Mouse (Mus musculus) forebrain, embryonic 10.5 days (tissue): ENCODE data around the gene Bcl2l2. TPM values are rescaled to one million over a fixed set of nuclear protein-coding genes. Genes with fewer than 3 reads are reported as not detected.

Source experiments
- DNase-seq: peaks from one replicate; pipeline ENCODE4 v3.0.0-alpha.2; 2017; ENCODE audit warnings: low spot score; ENCODE audit errors: extremely low spot score
- H3K27ac ChIP-seq: fragments of 300-500 bp; sonication (generic); 2 replicates; pipeline ENCODE4 v1.5.1; 2016; ENCODE audit warnings: mild to moderate bottlenecking
- H3K27me3 ChIP-seq: fragments of 300-500 bp; sonication (generic); 2 replicates; pipeline ENCODE4 v1.6.1; 2016; ENCODE audit warnings: mild to moderate bottlenecking; ENCODE audit not compliant: poor library complexity, severe bottlenecking
- H3K36me3 ChIP-seq: fragments of 300-500 bp; sonication (generic); replicated peaks from 2 replicates; pipeline ENCODE4 v1.6.1; 2016; ENCODE audit warnings: mild to moderate bottlenecking, moderate library complexity
- H3K4me1 ChIP-seq: fragments of 300-500 bp; sonication (generic); 2 replicates; pipeline ENCODE4 v1.6.1; 2016
- H3K4me3 ChIP-seq: fragments of 300-500 bp; sonication (generic); 2 replicates; pipeline ENCODE4 v1.5.1; 2016; ENCODE audit warnings: mild to moderate bottlenecking, moderate library complexity
- H3K9me3 ChIP-seq: fragments of 300-500 bp; sonication (generic); 2 replicates; pipeline ENCODE4 v1.6.1; 2016; ENCODE audit warnings: mild to moderate bottlenecking, moderate library complexity
- WGBS: fragments of 180-500 bp; shearing (Covaris S2); methylation state at CpG from one replicate; pipeline ENCODE4 v1.1.7; 2016; 5-methylcytosine and 5-hydroxymethylcytosine counted together
- polyA plus RNA-seq: library from polyadenylated mRNA; unstranded; fragments of >200 nt; fragmentation: Nextera tagmentation; extraction: Ambion mirVana; gene quantifications from 2 replicates; pipeline ENCODE4 v1.2.1, GENCODE M21; 2016

The Bcl2l2 gene
- polyA plus RNA-seq, 1 experiment from 2014 or later = 2.2 TPM

DNA sequence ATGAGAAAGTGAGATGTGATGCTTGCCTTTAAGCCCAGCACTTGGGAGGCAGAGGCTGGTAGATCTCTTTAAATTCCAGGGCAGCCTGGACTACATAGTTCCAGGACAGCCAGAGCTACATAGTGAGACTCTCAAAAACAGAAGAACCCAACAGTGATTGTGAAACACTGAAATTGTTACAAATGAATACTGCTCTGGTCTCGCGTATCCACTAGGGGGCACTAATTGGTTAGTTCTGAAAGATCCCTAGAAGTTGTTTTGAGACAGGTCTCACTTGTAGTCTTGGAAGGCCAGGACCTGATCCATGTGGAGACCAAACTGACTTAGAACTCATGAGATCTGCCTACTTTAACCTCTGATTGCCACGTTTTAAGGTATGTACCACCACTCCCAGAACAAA lies 17.2 kb downstream of the Bcl2l2 start:
- WGBS = 1% methylated on average over 3 of the region's 3 CpGs
- Histone ChIP-seq H3K9me3 (no peaks in the 10 kb centered on the region), H3K4me1 (peaks cover 14% of the 10 kb centered on the region), H3K27ac (no peak overlapping the region), H3K27me3 (no peaks in the 10 kb centered on the region), H3K4me3 (no peak overlapping the region), H3K36me3 (peaks cover 62% of the 10 kb centered on the region)
- peak; percentile 71 for DNase-seq

- Histone ChIP-seq H3K4me1 (peaks cover 14% of the 10 kb centered on the region), H3K27me3 (no peaks in the 10 kb centered on the region), H3K9me3 (no peaks in the 10 kb centered on the region), H3K4me3 (no peak overlapping the region), H3K27ac (no peak overlapping the region), H3K36me3 (peaks cover 61% of the 10 kb centered on the region)
- DNase-seq = no peak
- WGBS = 91% methylated on average over 4 of the region's 4 CpGs
Observed at GRCm38 (mm10) chr14:54903641-54904040, 20.5 kb downstream of the Bcl2l2 start.

GRCm38 (mm10) chr14:54908682-54909081 lies 25.5 kb downstream of the Bcl2l2 start:
- WGBS = 88% methylated on average over 7 of the region's 7 CpGs
- Histone ChIP-seq H3K4me1 (peaks cover 43% of the 10 kb centered on the region), H3K27me3 (no peaks in the 10 kb centered on the region; the same call in 1 of the 2 replicates), H3K9me3 (no peaks in the 10 kb centered on the region), H3K36me3 (peaks cover 78% of the 10 kb centered on the region), H3K4me3 (no peak overlapping the region), H3K27ac (no peak overlapping the region)
- no peak for DNase-seq

DNA sequence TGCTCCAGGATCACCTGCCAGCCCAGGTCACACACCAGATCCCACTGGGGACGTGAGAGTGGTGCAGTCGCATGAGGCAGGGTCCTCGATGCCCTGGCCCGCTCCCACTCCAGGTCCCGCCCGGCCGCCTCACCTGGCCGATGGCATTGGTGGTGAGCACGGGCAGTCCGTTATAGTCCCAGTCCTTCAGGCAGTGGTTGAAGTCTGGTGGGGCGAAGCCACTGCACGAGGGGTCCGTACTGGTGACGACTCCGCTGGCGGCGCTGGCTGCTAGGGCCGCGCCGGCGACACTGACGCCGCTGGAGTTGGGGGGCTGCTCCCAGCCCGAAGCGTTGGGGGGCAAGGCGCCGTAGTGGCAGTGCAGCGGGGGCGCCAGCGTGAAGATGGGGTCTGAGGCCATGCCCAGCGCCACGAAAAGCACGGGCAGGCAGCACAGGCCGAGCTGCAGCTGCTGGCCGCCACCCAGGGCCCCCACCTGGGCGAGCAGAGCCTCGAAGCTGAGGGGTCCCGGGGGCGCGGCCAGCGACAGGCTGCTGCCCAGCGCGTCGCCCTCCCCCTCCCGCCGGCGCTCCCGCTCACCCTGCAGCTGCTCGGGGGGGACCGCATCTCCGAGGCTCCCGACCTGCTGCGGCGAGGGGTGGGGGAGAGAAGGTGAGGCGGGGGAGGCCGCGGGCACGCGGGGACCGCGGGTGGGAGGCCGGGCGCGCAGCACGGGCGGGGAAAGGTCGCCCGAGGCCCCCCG lies 29.1 kb downstream of the Bcl2l2 start:
- peaks cover 69% of the 10 kb centered on the region for H3K36me3 ChIP-seq
- no peaks in the 10 kb centered on the region for H3K9me3 ChIP-seq
- H3K27ac ChIP-seq = peak overlapping the region; percentile 94
- peak overlapping the region; percentile 94 for H3K4me3 ChIP-seq
- no peak for DNase-seq
- no peaks in the 10 kb centered on the region; the same call in 1 of the 2 replicates for H3K27me3 ChIP-seq
- 3% methylated on average over 66 of the region's 69 CpGs for WGBS
- H3K4me1 ChIP-seq = peaks cover 38% of the 10 kb centered on the region

GRCm38 (mm10) chr14:54912886-54913285 lies 29.7 kb downstream of the Bcl2l2 start, which contains the start of gene Slc22a17:
TSS of gene Slc22a17 (minus strand) at chr14:54913132.
- H3K4me3 ChIP-seq = peak within 1 kb of the TSS; percentile 94
- H3K9me3 ChIP-seq = no peaks in the 10 kb centered on the region
- no peaks in the 10 kb centered on the region; the same call in 1 of the 2 replicates for H3K27me3 ChIP-seq
- peak; percentile 78 for DNase-seq
- WGBS = under 1% methylated on average over 28 of the region's 28 CpGs
- H3K27ac ChIP-seq = peak within 1 kb of the TSS; percentile 94
- H3K4me1 ChIP-seq = peaks cover 32% of the 10 kb centered on the region
- H3K36me3 ChIP-seq = peaks cover 69% of the 10 kb centered on the region

- peaks cover 30% of the 10 kb centered on the region for H3K4me1 ChIP-seq
- peaks cover 69% of the 10 kb centered on the region for H3K36me3 ChIP-seq
- 21% methylated on average over 10 of the region's 10 CpGs for WGBS
- no peak for DNase-seq
- H3K9me3 ChIP-seq = no peaks in the 10 kb centered on the region
- H3K4me3 ChIP-seq = peak overlapping the region; percentile 94
- H3K27ac ChIP-seq = peak overlapping the region; percentile 94
- H3K27me3 ChIP-seq = no peaks in the 10 kb centered on the region; the same call in 1 of the 2 replicates
Observed at GRCm38 (mm10) chr14:54913343-54913742, 30.2 kb downstream of the Bcl2l2 start.

- Histone ChIP-seq H3K9me3 (peaks cover 24% of the 10 kb centered on the region), H3K4me3 (no peak overlapping the region), H3K27ac (no peak overlapping the region), H3K27me3 (no peaks in the 10 kb centered on the region), H3K36me3 (peaks cover 87% of the 10 kb centered on the region), H3K4me1 (peaks cover 22% of the 10 kb centered on the region)
- DNase-seq = no peak
- WGBS = 96% methylated on average over 16 of the region's 16 CpGs
Observed at GRCm38 (mm10) chr14:54920076-54920685, 37.0 kb downstream of the Bcl2l2 start.

GRCm38 (mm10) chr14:54924641-54925348 lies 41.6 kb downstream of the Bcl2l2 start:
- Histone ChIP-seq H3K4me3 (peak overlapping the region; percentile 69), H3K27ac (peak overlapping the region; percentile 100), H3K36me3 (peaks cover 41% of the 10 kb centered on the region), H3K9me3 (peaks cover 24% of the 10 kb centered on the region), H3K4me1 (peaks cover 55% of the 10 kb centered on the region), H3K27me3 (peaks cover 24% of the 10 kb centered on the region)
- 5% methylated on average over 7 of the region's 7 CpGs for WGBS
- DNase-seq = peak; percentile 70

GRCm38 (mm10) chr14:54925349-54926342 lies 42.5 kb downstream of the Bcl2l2 start, which contains the start of gene Efs:
TSS of gene Efs (minus strand) at chr14:54926126.
- DNase-seq = peak; percentile 76
- Histone ChIP-seq H3K36me3 (peaks cover 32% of the 10 kb centered on the region), H3K4me1 (peaks cover 62% of the 10 kb centered on the region), H3K9me3 (peaks cover 20% of the 10 kb centered on the region), H3K27me3 (peaks cover 24% of the 10 kb centered on the region), H3K27ac (peak within 1 kb of the TSS; percentile 100), H3K4me3 (peak within 1 kb of the TSS; percentile 69)
- WGBS = under 1% methylated on average over 57 of the region's 57 CpGs

- Histone ChIP-seq H3K27me3 (peaks cover 24% of the 10 kb centered on the region), H3K4me3 (peak overlapping the region; percentile 69), H3K9me3 (peaks cover 11% of the 10 kb centered on the region), H3K4me1 (peaks cover 72% of the 10 kb centered on the region), H3K27ac (peak overlapping the region; percentile 100), H3K36me3 (peaks cover 23% of the 10 kb centered on the region)
- DNase-seq = peak; percentile 87
- WGBS = 0% methylated on average over 48 of the region's 58 CpGs
Observed at GRCm38 (mm10) chr14:54926401-54927158, 43.4 kb downstream of the Bcl2l2 start.

- 10% methylated on average over 7 of the region's 7 CpGs for WGBS
- peaks cover 16% of the 10 kb centered on the region for H3K36me3 ChIP-seq
- H3K4me3 ChIP-seq = peak overlapping the region; percentile 69
- H3K27me3 ChIP-seq = peaks cover 24% of the 10 kb centered on the region
- peak overlapping the region; percentile 100 for H3K27ac ChIP-seq
- no peak for DNase-seq
- H3K9me3 ChIP-seq = peaks cover 4% of the 10 kb centered on the region; the same call in 1 of the 2 replicates
- H3K4me1 ChIP-seq = peaks cover 78% of the 10 kb centered on the region
Observed at GRCm38 (mm10) chr14:54927296-54927695, 44.1 kb downstream of the Bcl2l2 start.
